Mouse (Mus musculus): ENCODE data around the gene Sipa1l3.

Sipa1l3 gene

GRCm38 (mm10) chr7:29305263-29305988, 213.0 kb downstream of the Sipa1l3 start:
- DNase-seq (ENCODE audit: low spot score in 2 of 2): peak in 1 of 2 experiments; percentile 34

- no peak for DNase-seq (ENCODE audit: low spot score in 2 of 2)
Measured at GRCm38 (mm10) chr7:29304463-29305262, 213.8 kb downstream of the Sipa1l3 start.

- peak; percentile 84 to 91 for DNase-seq (ENCODE audit: low spot score in 2 of 2)
Measured at GRCm38 (mm10) chr7:29303738-29304462, 214.5 kb downstream of the Sipa1l3 start, which contains the start of gene Dpf1. Gene Dpf1, plus strand, starts transcription at chr7:29303951.

GRCm38 (mm10) chr7:29302641-29303040, 215.8 kb downstream of the Sipa1l3 start:
- no peak for DNase-seq (ENCODE audit: low spot score in 2 of 2)

GRCm38 (mm10) chr7:29301127-29301566, 217.3 kb downstream of the Sipa1l3 start:
- DNase-seq (ENCODE audit: low spot score in 2 of 2): peak in 1 of 2 experiments; percentile 70

- DNase-seq (ENCODE audit: low spot score in 2 of 2): peak in 1 of 2 experiments; percentile 74
Measured at GRCm38 (mm10) chr7:29296998-29297397, 221.4 kb downstream of the Sipa1l3 start.

- no peak for DNase-seq (ENCODE audit: low spot score in 2 of 2)
Measured at GRCm38 (mm10) chr7:29295861-29296647, 222.4 kb downstream of the Sipa1l3 start.

GRCm38 (mm10) chr7:29294111-29294761, 224.2 kb downstream of the Sipa1l3 start:
- no peak for DNase-seq (ENCODE audit: low spot score in 2 of 2)

GRCm38 (mm10) chr7:29293131-29294065, 225.0 kb downstream of the Sipa1l3 start:
- no peak for DNase-seq (ENCODE audit: low spot score in 2 of 2)

- no peak for DNase-seq (ENCODE audit: low spot score in 2 of 2)
Measured at GRCm38 (mm10) chr7:29292458-29293098, 225.9 kb downstream of the Sipa1l3 start.

GRCm38 (mm10) chr7:29291616-29292457, 226.6 kb downstream of the Sipa1l3 start:
- no peak for DNase-seq (ENCODE audit: low spot score in 2 of 2)

- DNase-seq (ENCODE audit: low spot score in 2 of 2): no peak
Measured at GRCm38 (mm10) chr7:29290691-29291485, 227.6 kb downstream of the Sipa1l3 start.

- no peak for DNase-seq (ENCODE audit: low spot score in 2 of 2)
Measured at GRCm38 (mm10) chr7:29289856-29290255, 228.6 kb downstream of the Sipa1l3 start.

- peak in 1 of 2 experiments; percentile 44 for DNase-seq (ENCODE audit: low spot score in 2 of 2)
Measured at GRCm38 (mm10) chr7:29288942-29289638, 229.4 kb downstream of the Sipa1l3 start, which contains the start of gene Ppp1r14a. Gene Ppp1r14a, plus strand, starts transcription at chr7:29289308.

- no peak for DNase-seq (ENCODE audit: low spot score in 2 of 2)
Measured at GRCm38 (mm10) chr7:29288079-29288478, 230.4 kb downstream of the Sipa1l3 start.

GRCm38 (mm10) chr7:29287481-29287880, 231.0 kb downstream of the Sipa1l3 start:
- no peak for DNase-seq (ENCODE audit: low spot score in 2 of 2)

GRCm38 (mm10) chr7:29284523-29284922, 233.9 kb downstream of the Sipa1l3 start:
- no peak for DNase-seq (ENCODE audit: low spot score in 2 of 2)

Measured in left cerebral cortex, adult 9 months (tissue).